Mouse (Mus musculus) embryonic facial prominence, embryonic 14.5 days (tissue): ENCODE data around the gene 4930550L24Rik. TPM values are rescaled to one million over a fixed set of nuclear protein-coding genes. Genes with fewer than 3 reads are reported as not detected.

Experiments used
- ATAC-seq: fragments of 200-750 bp; cut with Nextera tagmentation; 2 replicates; pipeline ENCODE4 v1.8.0; 2017; ENCODE audit warnings: low read depth, moderate number of reproducible peaks, moderate TSS enrichment
- DNase-seq: peaks from one replicate; pipeline ENCODE4 v3.0.0-alpha.2; 2015; ENCODE audit warnings: low spot score
- H3K27ac ChIP-seq: fragments of 300-500 bp; sonication (generic); replicated peaks from 2 replicates; pipeline ENCODE4 v1.5.1; 2014; ENCODE audit warnings: low read depth, mild to moderate bottlenecking, low read length, moderate library complexity
- H3K27me3 ChIP-seq: fragments of 300-500 bp; sonication (generic); replicated peaks from 2 replicates; pipeline ENCODE4 v1.6.1; 2014; ENCODE audit warnings: low read length; ENCODE audit not compliant: control insufficient read depth, insufficient read depth
- H3K36me3 ChIP-seq: fragments of 300-500 bp; sonication (generic); 2 replicates; pipeline ENCODE4 v1.6.1; 2014; ENCODE audit warnings: low read length, mixed read lengths; ENCODE audit not compliant: control insufficient read depth, insufficient read depth
- H3K4me1 ChIP-seq: fragments of 300-500 bp; sonication (generic); 2 replicates; pipeline ENCODE4 v1.6.1; 2014; ENCODE audit warnings: antibody characterized with exemption, low read length; ENCODE audit not compliant: control insufficient read depth, insufficient read depth
- H3K4me2 ChIP-seq: fragments of 300-500 bp; sonication (generic); 2 replicates; pipeline ENCODE4 v1.6.1; 2014; ENCODE audit warnings: low read depth, mild to moderate bottlenecking, low read length, moderate library complexity, mixed read lengths
- H3K4me3 ChIP-seq: fragments of 300-500 bp; sonication (generic); 2 replicates; pipeline ENCODE4 v1.5.1; 2014; ENCODE audit warnings: low read depth, mild to moderate bottlenecking, low read length
- H3K9ac ChIP-seq: fragments of 300-500 bp; sonication (generic); 2 replicates; pipeline ENCODE4 v1.6.1; 2014; ENCODE audit warnings: low read depth, mild to moderate bottlenecking, low read length, moderate library complexity, mixed read lengths
- H3K9me3 ChIP-seq: fragments of 300-500 bp; sonication (generic); 2 replicates; pipeline ENCODE4 v1.6.1; 2016; ENCODE audit warnings: low read length; ENCODE audit not compliant: control insufficient read depth
- WGBS: fragments of 180-500 bp; shearing (Covaris S2); extraction: QIAGEN DNeasy Blood & Tissue Kit; methylation state at CpG from one replicate; pipeline ENCODE4 v1.1.7; 2014; 5-methylcytosine and 5-hydroxymethylcytosine counted together
- polyA plus RNA-seq: library from polyadenylated mRNA; unstranded; fragments of >200 nt; fragmentation: Nextera tagmentation; extraction: Ambion mirVana; gene quantifications from 2 replicates; pipeline ENCODE4 v1.2.1, GENCODE M21; 2014

Gene 4930550L24Rik
- polyA plus RNA-seq = 0.11 TPM in 1 of 2 replicates, not detected in the other

DNA sequence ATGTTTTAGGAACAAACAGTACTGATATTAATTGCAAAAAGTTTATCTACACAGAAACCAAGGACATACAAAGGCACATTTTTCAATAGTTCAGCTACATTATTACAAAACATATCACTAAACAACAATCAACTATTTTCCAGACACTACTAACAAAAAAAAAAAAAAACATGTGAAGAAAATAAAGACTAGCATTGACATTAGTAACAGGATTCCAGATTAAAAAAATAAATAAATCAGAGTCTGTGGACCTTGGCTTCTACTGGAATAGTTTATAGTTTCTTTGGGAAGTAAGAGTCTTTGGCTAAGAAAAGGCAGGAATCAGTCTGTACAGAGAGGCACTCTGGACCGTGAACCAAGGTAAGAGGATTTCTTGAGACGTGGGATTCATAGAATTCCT lies at the start of gene 4930550L24Rik:
4930550L24Rik (plus strand) TSS at position 301 of the 400 bp plus-strand sequence.
- ATAC-seq = no peak
- Histone ChIP-seq H3K4me3 (no peak within 1 kb of the TSS), H3K4me1 (no peaks in the 10 kb centered on the region), H3K9me3 (no peaks in the 10 kb centered on the region), H3K36me3 (no peaks in the 10 kb centered on the region), H3K9ac (no peak within 1 kb of the TSS), H3K27ac (no peak within 1 kb of the TSS), H3K27me3 (no peaks in the 10 kb centered on the region), H3K4me2 (no peak within 1 kb of the TSS)
- WGBS = 74% methylated on average over 2 of the region's 2 CpGs
- DNase-seq = no peak

DNA sequence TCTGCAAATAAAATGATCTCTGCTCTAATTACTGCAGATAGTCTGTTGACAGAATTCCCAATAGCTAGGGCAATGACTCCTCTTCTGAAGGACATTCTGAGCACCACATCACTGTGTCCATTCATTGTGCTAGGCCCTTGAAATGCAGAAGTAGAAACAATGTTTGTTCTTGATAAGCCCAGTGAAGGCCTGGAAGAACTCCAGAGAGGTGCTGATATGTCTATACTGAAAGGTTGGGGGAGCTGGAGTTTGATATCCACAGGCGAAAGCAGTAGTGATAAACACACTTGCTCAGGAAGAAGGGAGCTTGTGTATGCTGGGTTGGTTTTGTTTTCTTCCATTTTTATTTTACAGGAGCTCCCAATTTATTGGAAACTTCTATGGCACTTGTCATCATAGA lies 8.4 kb upstream of the 4930550L24Rik start:
- WGBS = 87% methylated on average over 1 of the region's 1 CpGs
- Histone ChIP-seq H3K27me3 (no peaks in the 10 kb centered on the region), H3K27ac (no peak overlapping the region), H3K9me3 (no peaks in the 10 kb centered on the region), H3K36me3 (no peaks in the 10 kb centered on the region), H3K4me1 (no peaks in the 10 kb centered on the region), H3K4me3 (no peak overlapping the region), H3K4me2 (no peak overlapping the region), H3K9ac (no peak overlapping the region)
- DNase-seq (no peak), ATAC-seq (no peak)

DNA sequence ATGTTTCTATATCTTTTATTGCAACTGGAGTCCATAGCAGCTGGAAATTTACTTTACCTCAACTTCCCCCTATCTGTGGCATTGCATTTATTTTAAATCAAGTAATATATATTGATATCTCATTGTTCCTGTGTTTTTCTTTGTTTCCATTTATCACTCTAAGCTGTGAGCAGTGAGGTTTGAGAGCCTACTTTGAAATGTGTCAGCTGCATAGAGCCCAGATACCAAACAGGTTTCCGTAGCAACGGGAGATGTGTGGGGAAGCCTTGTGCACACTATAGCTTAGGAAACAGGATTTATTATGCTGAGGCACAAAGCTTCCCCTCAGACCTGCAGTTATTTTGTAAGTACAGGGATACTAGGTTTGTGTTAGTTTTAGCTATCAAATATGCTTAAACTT lies 58.8 kb downstream of the 4930550L24Rik start:
- no peak overlapping the region for H3K4me2 ChIP-seq
- H3K36me3 ChIP-seq = no peaks in the 10 kb centered on the region
- WGBS = 95% methylated on average over 2 of the region's 2 CpGs
- no peaks in the 10 kb centered on the region for H3K27me3 ChIP-seq
- no peak overlapping the region for H3K9ac ChIP-seq
- DNase-seq = no peak
- H3K27ac ChIP-seq = no peak overlapping the region
- no peak for ATAC-seq
- H3K9me3 ChIP-seq = no peaks in the 10 kb centered on the region
- H3K4me1 ChIP-seq = no peaks in the 10 kb centered on the region
- H3K4me3 ChIP-seq = no peak overlapping the region
